Mouse (Mus musculus): ENCODE results near the gene Slc44a2. TPM values are rescaled to one million over a fixed set of nuclear protein-coding genes. Genes with fewer than 3 reads are reported as not detected.

Slc44a2 gene
- polyA plus RNA-seq, 1 experiment from 2014 or later, result 79.9 TPM

- no peak for DNase-seq (ENCODE audit: low spot score)
Observed at GRCm38 (mm10) chr9:21277776-21278175, 42.7 kb upstream of the Slc44a2 start.

GRCm38 (mm10) chr9:21283591-21283990 is 36.9 kb upstream of the Slc44a2 start:
- H3K9me3 ChIP-seq (ENCODE audit: control insufficient read depth, low read length), result no peaks in the 10 kb centered on the region
- H3K27ac ChIP-seq (replicated peaks; ENCODE audit: low read depth, low read length), result no peak overlapping the region
- H3K4me2 ChIP-seq (ENCODE audit: low read depth, severe bottlenecking), result no peak overlapping the region
- no peak overlapping the region for H3K4me3 ChIP-seq (ENCODE audit: low read depth, low read length)
- DNase-seq (ENCODE audit: low spot score) (no peak), ATAC-seq (ENCODE audit: insufficient number of reproducible peaks, low FRiP score, low TSS enrichment, low read depth) (no peak)
- WGBS, result 87% methylated on average over 5 of the region's 5 CpGs
- no peaks in the 10 kb centered on the region for H3K27me3 ChIP-seq (ENCODE audit: control insufficient read depth, insufficient read depth, low read length)
- peaks cover 29% of the 10 kb centered on the region for H3K36me3 ChIP-seq (ENCODE audit: control insufficient read depth, insufficient read depth, low read length)
- peaks cover 10% of the 10 kb centered on the region for H3K4me1 ChIP-seq (ENCODE audit: control insufficient read depth, insufficient read depth, low read length)
- H3K9ac ChIP-seq (ENCODE audit: low read length), result no peak overlapping the region

More at GRCm38 (mm10) chr9:21277776-21278175, 42.7 kb upstream of the Slc44a2 start:
- no peak for ATAC-seq (ENCODE audit: insufficient number of reproducible peaks, low FRiP score, low TSS enrichment, low read depth)
- H3K36me3 ChIP-seq (ENCODE audit: control insufficient read depth, insufficient read depth, low read length), result peaks cover 55% of the 10 kb centered on the region
- no peaks in the 10 kb centered on the region for H3K4me1 ChIP-seq (ENCODE audit: control insufficient read depth, insufficient read depth, low read length)
- H3K4me2 ChIP-seq (ENCODE audit: low read depth, severe bottlenecking), result no peak overlapping the region
- H3K9me3 ChIP-seq (ENCODE audit: control insufficient read depth, low read length), result no peaks in the 10 kb centered on the region
- 97% methylated on average over 5 of the region's 5 CpGs for WGBS
- H3K27me3 ChIP-seq (ENCODE audit: control insufficient read depth, insufficient read depth, low read length), result no peaks in the 10 kb centered on the region
- no peak overlapping the region for H3K4me3 ChIP-seq (ENCODE audit: low read depth, low read length)
- H3K9ac ChIP-seq (ENCODE audit: low read length), result no peak overlapping the region
- H3K27ac ChIP-seq (replicated peaks; ENCODE audit: low read depth, low read length), result no peak overlapping the region

GRCm38 (mm10) chr9:21283994-21284393 is 36.5 kb upstream of the Slc44a2 start:
- Histone ChIP-seq H3K4me3 (ENCODE audit: low read depth, low read length) (no peak overlapping the region), H3K36me3 (ENCODE audit: control insufficient read depth, insufficient read depth, low read length) (peaks cover 27% of the 10 kb centered on the region), H3K27me3 (ENCODE audit: control insufficient read depth, insufficient read depth, low read length) (no peaks in the 10 kb centered on the region), H3K4me2 (ENCODE audit: low read depth, severe bottlenecking) (no peak overlapping the region), H3K9me3 (ENCODE audit: control insufficient read depth, low read length) (no peaks in the 10 kb centered on the region), H3K4me1 (ENCODE audit: control insufficient read depth, insufficient read depth, low read length) (peaks cover 12% of the 10 kb centered on the region), H3K9ac (ENCODE audit: low read length) (no peak overlapping the region), H3K27ac (replicated peaks; ENCODE audit: low read depth, low read length) (no peak overlapping the region)
- 81% methylated on average over 3 of the region's 3 CpGs for WGBS
- no peak for DNase-seq (ENCODE audit: low spot score)
- no peak for ATAC-seq (ENCODE audit: insufficient number of reproducible peaks, low FRiP score, low TSS enrichment, low read depth)

GRCm38 (mm10) chr9:21286753-21287152 is 33.7 kb upstream of the Slc44a2 start:
- ATAC-seq (ENCODE audit: insufficient number of reproducible peaks, low FRiP score, low TSS enrichment, low read depth), result no peak
- no peak overlapping the region for H3K27ac ChIP-seq (replicated peaks; ENCODE audit: low read depth, low read length)
- WGBS, result 74% methylated on average over 3 of the region's 3 CpGs

GRCm38 (mm10) chr9:21287571-21288402 is 32.7 kb upstream of the Slc44a2 start, which contains the start of gene Kri1:
Gene Kri1 (minus strand): TSS chr9:21287969.
- peak within 1 kb of the TSS; percentile 81 for H3K4me2 ChIP-seq (ENCODE audit: low read depth, severe bottlenecking)
- H3K36me3 ChIP-seq (ENCODE audit: control insufficient read depth, insufficient read depth, low read length), result peaks cover 8% of the 10 kb centered on the region; the same call in 1 of the 2 replicates
- peak within 1 kb of the TSS; percentile 26; the same call in 1 of the 2 replicates for H3K27ac ChIP-seq (replicated peaks; ENCODE audit: low read depth, low read length)
- no peaks in the 10 kb centered on the region for H3K9me3 ChIP-seq (ENCODE audit: control insufficient read depth, low read length)
- peaks cover 12% of the 10 kb centered on the region for H3K4me1 ChIP-seq (ENCODE audit: control insufficient read depth, insufficient read depth, low read length)
- WGBS, result under 1% methylated on average over 59 of the region's 59 CpGs
- peak within 1 kb of the TSS; percentile 75 for H3K9ac ChIP-seq (ENCODE audit: low read length)
- H3K27me3 ChIP-seq (ENCODE audit: control insufficient read depth, insufficient read depth, low read length), result no peaks in the 10 kb centered on the region
- ATAC-seq (ENCODE audit: insufficient number of reproducible peaks, low FRiP score, low TSS enrichment, low read depth) (peak; percentile 67), DNase-seq (ENCODE audit: low spot score) (peak; percentile 97)
- H3K4me3 ChIP-seq (ENCODE audit: low read depth, low read length), result peak within 1 kb of the TSS; percentile 82

More at GRCm38 (mm10) chr9:21286753-21287152, 33.7 kb upstream of the Slc44a2 start:
- Histone ChIP-seq H3K4me3 (ENCODE audit: low read depth, low read length) (peak overlapping the region; percentile 82), H3K4me1 (ENCODE audit: control insufficient read depth, insufficient read depth, low read length) (peaks cover 12% of the 10 kb centered on the region), H3K36me3 (ENCODE audit: control insufficient read depth, insufficient read depth, low read length) (peaks cover 10% of the 10 kb centered on the region; the same call in 1 of the 2 replicates), H3K27me3 (ENCODE audit: control insufficient read depth, insufficient read depth, low read length) (no peaks in the 10 kb centered on the region), H3K9ac (ENCODE audit: low read length) (peak overlapping the region; percentile 75; the same call in 1 of the 2 replicates), H3K4me2 (ENCODE audit: low read depth, severe bottlenecking) (peak overlapping the region; percentile 81), H3K9me3 (ENCODE audit: control insufficient read depth, low read length) (no peaks in the 10 kb centered on the region)
- no peak for DNase-seq (ENCODE audit: low spot score)

- H3K27me3 ChIP-seq (ENCODE audit: control insufficient read depth, insufficient read depth, low read length), result no peaks in the 10 kb centered on the region
- H3K27ac ChIP-seq (replicated peaks; ENCODE audit: low read depth, low read length), result no peak overlapping the region
- DNase-seq (ENCODE audit: low spot score) (no peak), ATAC-seq (ENCODE audit: insufficient number of reproducible peaks, low FRiP score, low TSS enrichment, low read depth) (no peak)
- WGBS, result 76% methylated on average over 13 of the region's 13 CpGs
- peak overlapping the region; percentile 81 for H3K4me2 ChIP-seq (ENCODE audit: low read depth, severe bottlenecking)
- H3K4me1 ChIP-seq (ENCODE audit: control insufficient read depth, insufficient read depth, low read length), result peaks cover 12% of the 10 kb centered on the region
- H3K36me3 ChIP-seq (ENCODE audit: control insufficient read depth, insufficient read depth, low read length), result peaks cover 6% of the 10 kb centered on the region; the same call in 1 of the 2 replicates
- peak overlapping the region; percentile 82 for H3K4me3 ChIP-seq (ENCODE audit: low read depth, low read length)
- no peak overlapping the region for H3K9ac ChIP-seq (ENCODE audit: low read length)
- H3K9me3 ChIP-seq (ENCODE audit: control insufficient read depth, low read length), result no peaks in the 10 kb centered on the region
Observed at GRCm38 (mm10) chr9:21288404-21289336, 31.8 kb upstream of the Slc44a2 start.

GRCm38 (mm10) chr9:21289337-21289671 is 31.2 kb upstream of the Slc44a2 start:
- DNase-seq (ENCODE audit: low spot score), result no peak
- WGBS, result 80% methylated on average over 2 of the region's 2 CpGs
- Histone ChIP-seq H3K9me3 (ENCODE audit: control insufficient read depth, low read length) (no peaks in the 10 kb centered on the region), H3K27me3 (ENCODE audit: control insufficient read depth, insufficient read depth, low read length) (no peaks in the 10 kb centered on the region), H3K4me2 (ENCODE audit: low read depth, severe bottlenecking) (no peak overlapping the region), H3K4me1 (ENCODE audit: control insufficient read depth, insufficient read depth, low read length) (peaks cover 12% of the 10 kb centered on the region), H3K36me3 (ENCODE audit: control insufficient read depth, insufficient read depth, low read length) (peaks cover 5% of the 10 kb centered on the region; the same call in 1 of the 2 replicates), H3K9ac (ENCODE audit: low read length) (no peak overlapping the region), H3K27ac (replicated peaks; ENCODE audit: low read depth, low read length) (no peak overlapping the region), H3K4me3 (ENCODE audit: low read depth, low read length) (no peak overlapping the region)
- ATAC-seq (ENCODE audit: insufficient number of reproducible peaks, low FRiP score, low TSS enrichment, low read depth), result no peak

- peak overlapping the region; percentile 60 for H3K4me2 ChIP-seq (ENCODE audit: low read depth, severe bottlenecking)
- no peaks in the 10 kb centered on the region for H3K27me3 ChIP-seq (ENCODE audit: control insufficient read depth, insufficient read depth, low read length)
- no peak for ATAC-seq (ENCODE audit: insufficient number of reproducible peaks, low FRiP score, low TSS enrichment, low read depth)
- peaks cover 12% of the 10 kb centered on the region for H3K4me1 ChIP-seq (ENCODE audit: control insufficient read depth, insufficient read depth, low read length)
- H3K4me3 ChIP-seq (ENCODE audit: low read depth, low read length), result peak overlapping the region; percentile 58
- H3K9ac ChIP-seq (ENCODE audit: low read length), result peak overlapping the region; percentile 51
- H3K36me3 ChIP-seq (ENCODE audit: control insufficient read depth, insufficient read depth, low read length), result no peaks in the 10 kb centered on the region
- DNase-seq (ENCODE audit: low spot score), result no peak
- H3K9me3 ChIP-seq (ENCODE audit: control insufficient read depth, low read length), result no peaks in the 10 kb centered on the region
- peak overlapping the region; percentile 49; the same call in 1 of the 2 replicates for H3K27ac ChIP-seq (replicated peaks; ENCODE audit: low read depth, low read length)
- under 1% methylated on average over 20 of the region's 20 CpGs for WGBS
Observed at GRCm38 (mm10) chr9:21290589-21290988, 29.9 kb upstream of the Slc44a2 start.
